Mouse (Mus musculus): ENCODE data around the gene Unc5b.
A peak's percentile ranks its signal among the peaks of the same experiment; 100 is the strongest.
"Not testable (repeated sequence)": the region's sequence is repeated elsewhere in the genome, so short reads cannot be mapped to it uniquely, and the experiment has no call there.

Gene Unc5b

DNA sequence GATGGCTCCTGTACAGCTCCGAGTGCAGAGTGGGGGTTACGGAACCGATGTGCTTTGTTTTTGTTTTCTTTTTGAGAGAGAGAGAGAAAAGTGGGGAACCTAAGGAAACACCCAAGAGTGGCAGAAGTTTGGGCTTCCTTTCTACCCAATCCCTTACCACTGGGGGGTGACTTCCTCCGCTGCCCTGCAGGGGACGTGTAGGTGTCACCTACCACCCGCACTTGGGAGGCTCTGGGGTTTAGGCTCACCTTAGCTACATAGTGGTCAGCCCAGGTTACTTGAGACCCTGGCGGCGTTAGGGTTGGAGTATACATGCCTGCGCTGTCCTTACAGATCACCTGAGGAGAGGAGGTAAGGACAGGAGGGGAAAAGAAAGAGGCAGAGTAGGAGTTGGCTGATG lies 78.1 kb downstream of the Unc5b start:
- DNase-seq (ENCODE audit: low spot score), result no peak

- DNase-seq (ENCODE audit: low spot score), result peak; percentile 95
These were observed 79.1 kb downstream of the Unc5b start, which contains the start of gene Slc29a3 for GRCm38 (mm10) chr10:60752040-60753020. Slc29a3 (minus strand) TSS chr10:60752794.

GRCm38 (mm10) chr10:60747667-60748212 lies 83.6 kb downstream of the Unc5b start:
- peak; percentile 68 for DNase-seq (ENCODE audit: low spot score)

DNA sequence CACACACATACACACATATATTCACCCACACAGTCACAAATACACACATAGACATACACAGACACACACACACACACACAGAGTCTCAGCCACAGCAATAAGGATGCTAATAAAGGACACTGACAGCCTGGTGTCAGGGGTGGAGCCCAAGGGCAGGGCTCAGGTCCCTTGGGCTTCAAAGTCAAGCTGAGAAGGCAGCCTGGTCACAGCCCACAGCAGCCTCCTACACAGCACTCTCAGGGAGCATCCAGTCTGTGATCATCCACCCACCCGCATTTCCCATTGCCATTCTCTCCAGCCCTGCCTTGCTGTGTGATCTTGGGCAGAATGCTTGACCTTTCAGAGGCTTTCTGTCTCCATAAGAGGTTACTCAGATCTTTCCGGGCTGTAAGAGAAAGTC lies 84.9 kb downstream of the Unc5b start:
- no peak for DNase-seq (ENCODE audit: low spot score)

DNA sequence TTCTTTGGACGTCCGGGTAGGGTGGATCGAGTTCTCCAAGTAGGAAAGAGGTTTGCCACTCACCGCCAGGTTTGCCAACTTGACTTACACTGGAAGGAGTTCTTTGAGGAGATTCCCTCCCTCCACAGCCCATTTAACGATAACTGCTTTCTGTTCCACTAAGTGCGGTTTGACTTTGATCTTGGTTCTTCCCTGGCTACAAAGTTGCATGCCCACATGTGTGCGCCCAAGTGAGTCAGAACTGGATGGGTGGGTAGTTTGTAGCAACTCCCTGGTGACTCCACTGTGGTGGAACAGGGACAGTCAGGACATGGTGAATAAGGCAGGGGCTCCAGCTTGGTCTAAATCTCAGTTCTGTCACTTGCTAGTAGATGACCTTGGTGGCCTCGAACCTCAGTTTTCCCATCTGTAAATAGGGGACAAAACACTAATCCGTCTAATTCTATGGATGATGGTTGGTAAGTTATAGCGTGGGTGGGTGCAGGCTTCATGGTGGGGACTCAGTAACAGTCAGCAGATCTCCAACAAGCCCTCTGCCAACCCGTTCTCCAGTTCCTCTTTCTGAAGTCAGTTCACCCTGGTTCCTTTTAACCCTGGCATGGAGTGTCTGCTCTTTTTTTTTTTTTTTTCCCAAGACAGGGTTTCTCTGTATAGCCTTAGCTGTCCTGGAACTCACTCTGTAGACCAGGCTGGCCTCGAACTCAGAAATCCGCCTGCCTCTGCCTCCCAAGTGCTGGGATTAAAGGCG lies 86.7 kb downstream of the Unc5b start:
- peak; percentile 44 for DNase-seq (ENCODE audit: low spot score)

DNA sequence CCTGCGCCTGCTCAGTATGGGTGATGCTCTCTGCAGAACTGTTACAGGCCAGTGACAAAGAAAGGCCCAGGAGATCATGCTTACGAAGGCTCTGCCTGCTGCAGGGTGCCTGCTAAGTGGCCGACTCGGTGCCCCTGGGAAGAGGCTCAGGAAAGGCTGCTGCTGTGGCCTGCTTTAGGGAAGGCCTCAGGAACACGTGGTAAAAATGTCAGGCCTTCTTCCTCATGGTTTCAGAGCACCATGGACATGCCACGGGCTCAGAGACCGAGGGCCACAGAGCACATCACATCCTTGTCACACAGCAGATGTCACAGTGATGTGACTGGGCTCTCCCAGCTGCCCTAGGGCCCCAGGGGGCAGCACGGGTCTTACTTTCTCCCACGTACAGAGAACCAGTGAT lies 87.7 kb downstream of the Unc5b start:
- DNase-seq (ENCODE audit: low spot score), result no peak

DNA sequence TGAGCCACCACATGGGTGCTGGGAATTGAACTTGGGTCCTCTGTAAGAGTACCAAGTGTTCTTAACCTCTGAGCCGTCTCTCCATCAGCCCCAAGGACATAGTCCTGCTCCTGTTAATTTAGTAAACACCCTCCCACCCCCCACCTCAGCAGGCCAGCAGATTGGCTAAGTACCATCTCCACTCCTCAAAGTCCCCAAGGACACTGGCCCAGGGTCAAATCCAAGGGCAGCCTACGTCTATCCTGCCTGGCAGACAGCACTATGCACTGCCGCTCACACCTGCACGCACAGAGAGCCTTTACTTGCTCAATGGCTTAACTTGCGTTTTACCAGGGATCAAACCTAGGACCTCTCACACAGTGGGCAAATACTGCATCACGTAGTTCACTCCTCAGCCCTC lies 88.4 kb downstream of the Unc5b start:
- no peak for DNase-seq (ENCODE audit: low spot score)

DNA sequence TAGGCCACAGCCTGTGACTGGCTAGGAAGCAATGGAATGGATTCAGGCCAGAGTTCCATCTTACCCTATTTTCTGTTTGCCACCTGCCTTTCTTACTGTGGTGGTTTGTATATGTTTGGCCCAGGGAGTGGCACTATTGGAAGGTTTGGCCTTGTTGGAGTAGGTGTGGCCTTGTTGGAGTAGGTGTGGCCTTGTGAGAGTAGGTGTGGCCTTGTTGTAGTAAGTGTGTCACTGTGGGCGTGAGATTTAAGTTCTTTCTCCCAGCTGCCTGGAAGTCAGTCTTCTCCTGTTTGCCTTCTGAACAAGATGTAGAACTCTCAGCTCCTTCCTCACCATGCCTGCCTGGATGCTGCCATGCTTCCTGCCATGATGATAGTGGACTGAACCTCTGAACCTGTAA lies 89.1 kb downstream of the Unc5b start:
- not testable (repeated sequence) for DNase-seq (ENCODE audit: low spot score)

DNA sequence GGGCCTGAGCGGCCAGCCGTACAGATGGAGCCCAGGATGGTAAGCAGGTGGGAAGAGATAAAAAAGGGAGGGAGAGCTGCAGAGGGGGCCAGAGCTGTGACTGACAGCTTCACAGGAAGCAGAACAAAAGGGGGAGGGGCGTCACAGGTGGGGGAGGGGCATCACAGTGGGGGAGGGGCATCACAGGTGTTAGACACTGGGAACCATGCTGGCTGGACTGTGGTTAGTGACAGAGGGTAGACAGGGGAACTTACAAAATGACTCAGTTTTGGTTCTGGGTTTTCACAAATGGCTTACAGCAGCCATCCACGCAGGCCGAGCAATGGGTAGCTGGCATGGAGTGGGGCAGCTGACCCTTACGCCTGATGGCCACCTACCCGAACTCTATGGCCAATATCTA lies 89.9 kb downstream of the Unc5b start:
- DNase-seq (ENCODE audit: low spot score), result no peak

- DNase-seq (ENCODE audit: low spot score), result no peak
These were observed 91.6 kb downstream of the Unc5b start for GRCm38 (mm10) chr10:60739619-60740363.

DNA sequence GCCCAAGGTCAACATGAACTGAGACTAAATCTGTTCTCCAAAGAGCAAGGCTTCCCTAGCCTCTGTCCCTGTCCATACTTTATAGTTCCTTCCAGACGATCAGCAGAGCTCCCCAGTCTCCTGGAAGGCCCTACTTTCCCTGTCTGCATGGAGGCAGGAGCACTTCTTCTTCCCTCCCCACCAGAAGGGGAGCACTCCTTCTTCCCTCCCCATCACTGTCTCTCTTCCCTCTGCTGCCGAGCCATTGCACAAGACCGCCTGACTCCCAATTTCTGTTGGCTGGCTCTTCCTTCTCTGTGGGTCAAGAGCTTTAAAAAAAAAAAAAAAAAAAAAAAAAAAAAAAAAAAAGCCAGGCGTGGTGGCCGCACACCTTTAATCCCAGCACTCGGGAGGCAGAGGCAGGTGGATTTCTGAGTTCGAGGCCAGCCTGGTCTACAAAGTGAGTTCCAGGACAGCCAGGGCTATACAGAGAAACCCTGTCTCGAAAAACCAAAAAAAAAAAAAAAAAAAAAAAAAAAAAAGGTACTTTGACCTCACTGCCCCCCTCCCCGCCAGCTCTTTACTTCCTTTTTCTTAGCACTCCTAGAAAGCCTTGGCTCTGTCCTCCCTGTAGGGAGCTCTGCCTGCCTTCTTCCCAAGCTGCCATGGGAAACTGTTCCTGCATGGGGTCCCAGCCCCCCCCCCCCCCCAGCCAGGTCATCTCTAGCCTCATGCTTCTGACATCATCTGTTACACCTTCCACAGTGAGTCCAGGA lies 93.3 kb downstream of the Unc5b start:
- DNase-seq (ENCODE audit: low spot score), result peak; percentile 40

DNA sequence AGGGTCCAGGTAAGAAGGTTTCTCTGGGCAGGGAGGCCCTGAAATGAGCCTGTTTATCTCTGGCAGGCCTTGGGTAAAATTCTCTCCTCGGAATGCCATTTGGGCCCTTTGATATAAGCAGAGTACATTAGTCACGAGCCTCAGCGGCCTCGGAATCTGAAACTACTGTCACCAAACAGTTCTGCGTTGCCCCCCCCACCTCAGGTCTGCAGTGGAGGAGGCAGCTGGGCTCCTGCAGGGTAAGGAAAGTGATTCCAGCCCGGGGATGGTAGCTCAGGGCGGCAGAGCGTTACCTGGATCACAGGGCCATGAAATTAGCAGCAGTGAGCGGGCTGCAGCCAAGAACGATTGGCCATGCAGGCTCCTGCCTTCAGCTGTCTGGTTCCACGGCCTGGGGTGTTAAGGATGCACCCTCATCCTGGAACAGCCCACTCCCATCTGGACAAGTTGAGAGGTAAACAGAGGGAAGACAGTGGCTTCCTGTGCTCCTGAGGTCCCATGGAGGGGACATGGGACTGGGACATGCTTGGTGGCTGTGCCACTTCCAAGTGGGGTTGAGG lies 94.1 kb downstream of the Unc5b start:
- no peak for DNase-seq (ENCODE audit: low spot score)

GRCm38 (mm10) chr10:60735737-60736136 lies 95.6 kb downstream of the Unc5b start:
- DNase-seq (ENCODE audit: low spot score), result no peak

DNA sequence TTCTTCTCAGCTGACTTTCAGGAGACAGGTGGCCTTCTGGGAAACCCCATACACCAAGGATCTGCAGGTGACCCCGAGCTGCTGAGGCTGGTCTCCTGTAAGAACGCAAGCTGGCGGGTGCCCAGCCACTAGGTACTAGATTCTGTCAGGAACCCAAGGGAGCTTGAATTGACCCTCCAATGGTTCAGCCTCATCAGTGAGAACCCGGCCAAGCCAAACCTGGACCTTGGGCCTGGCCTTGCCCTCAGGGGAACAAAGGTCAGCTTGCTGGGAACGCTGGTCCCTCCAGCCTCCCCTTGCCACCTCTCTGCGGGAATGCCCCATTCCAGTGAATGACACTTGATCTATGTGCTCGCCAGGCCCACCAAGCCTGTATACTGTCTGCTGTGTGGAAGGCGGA lies 97.9 kb downstream of the Unc5b start:
- DNase-seq (ENCODE audit: low spot score), result no peak

DNA sequence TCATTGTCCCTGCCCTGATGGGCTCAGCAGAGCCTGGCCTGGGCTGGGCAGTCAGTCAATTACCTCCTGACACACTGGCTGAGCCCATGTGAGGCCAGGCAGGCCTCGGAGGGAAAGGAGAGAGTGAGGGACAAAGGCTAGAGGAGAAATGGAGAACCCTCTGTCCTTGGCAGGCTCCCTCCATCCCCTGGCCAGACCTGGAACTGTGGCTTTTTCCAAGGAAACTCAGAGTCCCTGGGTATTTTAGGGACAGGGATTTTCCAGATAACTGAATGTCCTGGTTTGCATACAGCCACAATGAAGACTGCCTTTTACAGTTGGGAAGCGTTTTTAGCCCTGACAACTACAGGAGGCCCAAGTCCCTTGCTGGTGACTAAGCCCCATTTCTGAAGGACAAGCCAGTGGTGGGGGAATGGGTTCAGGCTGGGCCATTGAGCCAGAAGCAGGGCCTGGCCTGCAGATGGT lies 99.0 kb downstream of the Unc5b start:
- DNase-seq (ENCODE audit: low spot score), result peak; percentile 69

DNA sequence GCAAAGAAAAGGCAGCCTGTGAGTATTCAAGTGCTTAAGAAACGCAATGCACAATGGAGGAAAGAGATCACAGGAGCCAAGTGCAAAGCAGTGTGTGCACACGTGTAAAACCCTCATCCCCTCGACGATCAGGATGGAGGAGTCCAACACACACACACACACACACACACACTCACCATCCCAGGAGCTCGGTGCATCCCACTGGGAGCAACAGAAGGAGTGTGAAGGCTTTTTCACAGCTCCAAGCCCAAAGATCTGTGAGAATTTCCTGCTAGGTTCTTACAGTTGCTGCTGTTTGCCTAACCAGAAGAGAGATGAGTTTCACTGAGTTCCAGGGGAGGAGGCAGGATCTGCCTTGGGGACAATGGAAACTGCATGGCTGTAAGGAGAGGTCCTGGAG lies 99.6 kb downstream of the Unc5b start:
- no peak for DNase-seq (ENCODE audit: low spot score)

- DNase-seq (ENCODE audit: low spot score), result no peak
These were observed 104.1 kb downstream of the Unc5b start for GRCm38 (mm10) chr10:60727301-60727700.

DNA sequence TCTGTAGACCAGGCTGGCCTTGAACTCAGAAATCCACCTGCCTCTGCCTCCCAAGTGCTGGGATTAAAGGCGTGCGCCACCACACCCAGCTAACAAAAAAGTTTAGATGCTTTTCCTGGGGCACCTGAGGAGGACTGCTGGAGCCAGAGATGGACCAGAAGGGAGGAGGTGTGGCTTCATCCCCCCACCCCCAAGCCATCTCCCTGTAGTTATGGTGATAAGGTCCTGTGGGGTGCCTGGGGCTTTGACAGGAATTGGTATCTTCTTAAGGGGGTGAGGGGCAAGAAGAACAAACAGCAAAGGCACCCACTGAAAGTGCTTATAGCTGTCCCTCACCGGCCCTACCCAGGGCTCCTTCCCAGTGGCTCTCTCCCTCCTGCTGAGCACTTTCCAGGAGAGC lies 104.5 kb downstream of the Unc5b start:
- DNase-seq (ENCODE audit: low spot score), result no peak

- no peak for DNase-seq (ENCODE audit: low spot score)
These were observed 106.9 kb downstream of the Unc5b start for GRCm38 (mm10) chr10:60724496-60724895.

DNA sequence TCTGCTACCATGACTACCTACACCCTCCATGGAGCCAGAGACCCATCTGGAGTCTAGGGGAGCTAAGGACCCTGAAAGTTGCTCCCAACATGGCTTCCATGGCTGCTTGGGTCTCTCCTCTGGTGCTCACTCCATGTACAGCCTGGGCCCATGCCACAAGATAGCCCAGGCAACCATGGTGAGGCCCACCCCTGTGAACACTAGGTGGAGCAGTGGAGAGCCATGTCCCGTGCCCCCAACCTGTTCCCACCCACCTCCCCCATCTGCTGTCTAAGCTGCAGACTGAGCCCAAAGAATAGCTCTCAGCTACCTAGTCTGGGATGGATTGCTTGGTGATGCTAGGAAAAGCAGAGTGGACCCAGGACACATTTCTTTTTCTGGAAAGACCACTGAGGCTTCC lies 108.0 kb downstream of the Unc5b start:
- DNase-seq (ENCODE audit: low spot score), result no peak

- DNase-seq (ENCODE audit: low spot score), result no peak
These were observed 109.7 kb downstream of the Unc5b start for GRCm38 (mm10) chr10:60721640-60722039.
